Mouse (Mus musculus): ENCODE measurements at regions not wholly inside any gene's neighbourhood (a gene's known extent, or its start where the extent isn't known, plus 50 kb on each side); places are given as distances from the start of the nearest gene placed in this dataset.

DNA sequence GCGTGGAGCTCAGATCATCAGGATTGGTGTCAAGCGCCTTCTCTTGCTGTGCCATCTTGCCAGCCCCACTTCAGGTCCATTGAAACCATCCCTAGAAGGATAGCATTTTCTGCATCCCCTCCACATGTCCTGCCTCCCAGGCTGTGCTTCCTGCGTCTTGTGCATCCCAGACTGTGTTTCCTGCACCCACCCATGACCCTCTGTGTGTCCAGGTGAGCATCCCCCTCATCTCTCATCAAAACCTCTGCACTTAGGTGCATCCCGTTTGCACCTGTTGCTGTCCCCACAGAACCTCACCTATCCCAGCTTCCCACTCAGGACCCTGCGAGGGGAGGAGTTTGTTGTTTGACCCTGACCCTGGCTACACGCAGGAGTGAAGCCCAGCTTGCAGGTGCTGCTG is 251.8 kb upstream of the Kcnab2 start:
- no peaks in the 10 kb centered on the region for H3K9me3 ChIP-seq (replicated peaks; ENCODE audit: insufficient read depth, low read length)
- no peaks in the 10 kb centered on the region for H3K27me3 ChIP-seq (ENCODE audit: control insufficient read depth in 1 of 2, insufficient read depth in 2 of 2, low read length in 2 of 2)
- no peak for DNase-seq (ENCODE audit: low read depth, low spot score)
- H3K36me3 ChIP-seq (ENCODE audit: control insufficient read depth in 1 of 2, insufficient read depth in 2 of 2, low read length in 2 of 2): no peaks in the 10 kb centered on the region
- no peak overlapping the region for H3K4me3 ChIP-seq (ENCODE audit: control insufficient read depth in 1 of 2, insufficient read depth in 1 of 2, low read depth in 2 of 2, low read length in 2 of 2)
- H3K27ac ChIP-seq (ENCODE audit: control insufficient read depth, low read depth, low read length): no peak overlapping the region
- no peaks in the 10 kb centered on the region for H3K79me2 ChIP-seq (ENCODE audit: control insufficient read depth, insufficient read depth, low read length, poor library complexity)
- no peak for TF ChIP-seq NELFE (IDR thresholded peaks at IDR 0.05; ENCODE audit: low read depth, low read length)
- no peak for TF ChIP-seq POLR2A (IDR thresholded peaks at IDR 0.05; ENCODE audit: control insufficient read depth in 1 of 2, insufficient read depth in 1 of 2, low read depth in 1 of 2, low read length in 2 of 2, poor library complexity in 1 of 2)
- no peak for TF ChIP-seq USF2 (IDR thresholded peaks at IDR 0.05; ENCODE audit: borderline replicate concordance in 1 of 2, insufficient read depth in 1 of 2, low read depth in 1 of 2, low read length in 2 of 2)
- no peak for TF ChIP-seq EP300 (IDR thresholded peaks at IDR 0.05; ENCODE audit: low read depth in 1 of 2, low read length in 2 of 2)
- no peak for TF ChIP-seq ETS1 (IDR thresholded peaks at IDR 0.05; ENCODE audit: low read depth, low read length)
- TF ChIP-seq MYB (IDR thresholded peaks at IDR 0.05; ENCODE audit: low read depth, low read length): no peak
- no peak for TF ChIP-seq MYC (IDR thresholded peaks at IDR 0.05; ENCODE audit: low read depth, low read length)
- TF ChIP-seq TAL1 (IDR thresholded peaks at IDR 0.05; ENCODE audit: low read length): no peak
- TF ChIP-seq ZC3H11A (IDR thresholded peaks at IDR 0.05; ENCODE audit: low read depth, low read length): no peak
- no peak for TF ChIP-seq MXI1 (IDR thresholded peaks at IDR 0.05; ENCODE audit: low read depth, low read length)
- TF ChIP-seq GABPA (IDR thresholded peaks at IDR 0.05; ENCODE audit: low read depth, low read length): no peak
- TF ChIP-seq ELF1 (IDR thresholded peaks at IDR 0.05; ENCODE audit: low read depth, low read length): no peak
- H3K9ac ChIP-seq (ENCODE audit: control insufficient read depth, low read depth, low read length, poor library complexity, severe bottlenecking): no peak overlapping the region
- no peaks in the 10 kb centered on the region for H3K4me1 ChIP-seq (ENCODE audit: control insufficient read depth in 1 of 2, insufficient read depth in 2 of 2, low read length in 2 of 2)

DNA sequence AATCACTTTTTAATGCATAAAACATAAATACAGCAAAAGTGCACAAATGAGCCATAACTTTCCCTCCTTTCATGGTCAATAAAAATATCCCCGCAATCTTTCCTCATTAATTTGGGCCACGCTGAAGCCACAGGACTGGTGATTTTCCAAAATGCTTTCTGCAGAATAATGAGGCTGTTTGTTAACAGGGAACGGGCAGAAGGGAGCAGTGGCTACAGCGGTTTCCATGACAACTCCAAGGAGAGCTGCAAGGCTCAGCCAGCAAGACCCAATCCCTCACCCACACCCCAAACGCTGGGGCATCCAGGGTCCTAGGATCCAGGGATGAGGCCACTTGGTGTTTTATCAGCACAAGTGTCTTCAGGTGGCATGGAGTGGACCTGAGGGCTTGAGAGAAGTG is 248.2 kb upstream of the Kcnab2 start:
- peaks cover 2 to 9% of the 10 kb centered on the region in 2 experiments; a peak in 3 of 4 replicates for H3K4me1 ChIP-seq (ENCODE audit: control insufficient read depth in 1 of 2, insufficient read depth in 2 of 2, low read length in 2 of 2)
- H3K9ac ChIP-seq (ENCODE audit: control insufficient read depth, low read depth, low read length, poor library complexity, severe bottlenecking): no peak overlapping the region
- H3K79me2 ChIP-seq (ENCODE audit: control insufficient read depth, insufficient read depth, low read length, poor library complexity): no peaks in the 10 kb centered on the region
- no peak overlapping the region for H3K4me3 ChIP-seq (ENCODE audit: control insufficient read depth in 1 of 2, insufficient read depth in 1 of 2, low read depth in 2 of 2, low read length in 2 of 2)
- H3K27ac ChIP-seq (ENCODE audit: control insufficient read depth, low read depth, low read length): no peak overlapping the region
- TF ChIP-seq ZNF384 (IDR thresholded peaks at IDR 0.05; ENCODE audit: low read depth, low read length): no peak
- TF ChIP-seq HCFC1 (IDR thresholded peaks at IDR 0.05; ENCODE audit: low read depth, low read length): no peak
- no peak for TF ChIP-seq RAD21 (IDR thresholded peaks at IDR 0.05; ENCODE audit: low read depth, low read length)
- TF ChIP-seq MYC (IDR thresholded peaks at IDR 0.05; ENCODE audit: low read depth, low read length): no peak
- no peak for TF ChIP-seq GABPA (IDR thresholded peaks at IDR 0.05; ENCODE audit: low read depth, low read length)
- no peak for TF ChIP-seq MAFK (IDR thresholded peaks at IDR 0.05; ENCODE audit: borderline replicate concordance, low read depth, low read length)
- no peak for TF ChIP-seq ELF1 (IDR thresholded peaks at IDR 0.05; ENCODE audit: low read depth, low read length)
- no peak for TF ChIP-seq MAZ (IDR thresholded peaks at IDR 0.05; ENCODE audit: low read depth, low read length)
- no peak for TF ChIP-seq TBP (IDR thresholded peaks at IDR 0.05; ENCODE audit: low read depth, low read length)
- no peak for TF ChIP-seq GATA1 (IDR thresholded peaks at IDR 0.05; ENCODE audit: low read depth, low read length)
- no peak for TF ChIP-seq POLR2AphosphoS2 (IDR thresholded peaks at IDR 0.05; ENCODE audit: low read length)
- TF ChIP-seq SIN3A (IDR thresholded peaks at IDR 0.05; ENCODE audit: low read length): no peak
- no peak for TF ChIP-seq USF1 (IDR thresholded peaks at IDR 0.05; ENCODE audit: low read depth, low read length)
- TF ChIP-seq MAX (IDR thresholded peaks at IDR 0.05; ENCODE audit: low read length): no peak
- TF ChIP-seq SMC3 (IDR thresholded peaks at IDR 0.05; ENCODE audit: low read depth, low read length): no peak
- no peak for TF ChIP-seq ZC3H11A (IDR thresholded peaks at IDR 0.05; ENCODE audit: low read depth, low read length)
- no peaks in the 10 kb centered on the region for H3K27me3 ChIP-seq (ENCODE audit: control insufficient read depth in 1 of 2, insufficient read depth in 2 of 2, low read length in 2 of 2)
- H3K36me3 ChIP-seq (ENCODE audit: control insufficient read depth in 1 of 2, insufficient read depth in 2 of 2, low read length in 2 of 2): peaks cover 0 to 3% of the 10 kb centered on the region in 2 experiments; a peak in 1 of 4 replicates
- no peak for DNase-seq (ENCODE audit: low read depth, low spot score)
- H3K9me3 ChIP-seq (replicated peaks; ENCODE audit: insufficient read depth, low read length): no peaks in the 10 kb centered on the region
